Mouse (Mus musculus): Measurements from ENCODE around the gene Slit1.

DNA sequence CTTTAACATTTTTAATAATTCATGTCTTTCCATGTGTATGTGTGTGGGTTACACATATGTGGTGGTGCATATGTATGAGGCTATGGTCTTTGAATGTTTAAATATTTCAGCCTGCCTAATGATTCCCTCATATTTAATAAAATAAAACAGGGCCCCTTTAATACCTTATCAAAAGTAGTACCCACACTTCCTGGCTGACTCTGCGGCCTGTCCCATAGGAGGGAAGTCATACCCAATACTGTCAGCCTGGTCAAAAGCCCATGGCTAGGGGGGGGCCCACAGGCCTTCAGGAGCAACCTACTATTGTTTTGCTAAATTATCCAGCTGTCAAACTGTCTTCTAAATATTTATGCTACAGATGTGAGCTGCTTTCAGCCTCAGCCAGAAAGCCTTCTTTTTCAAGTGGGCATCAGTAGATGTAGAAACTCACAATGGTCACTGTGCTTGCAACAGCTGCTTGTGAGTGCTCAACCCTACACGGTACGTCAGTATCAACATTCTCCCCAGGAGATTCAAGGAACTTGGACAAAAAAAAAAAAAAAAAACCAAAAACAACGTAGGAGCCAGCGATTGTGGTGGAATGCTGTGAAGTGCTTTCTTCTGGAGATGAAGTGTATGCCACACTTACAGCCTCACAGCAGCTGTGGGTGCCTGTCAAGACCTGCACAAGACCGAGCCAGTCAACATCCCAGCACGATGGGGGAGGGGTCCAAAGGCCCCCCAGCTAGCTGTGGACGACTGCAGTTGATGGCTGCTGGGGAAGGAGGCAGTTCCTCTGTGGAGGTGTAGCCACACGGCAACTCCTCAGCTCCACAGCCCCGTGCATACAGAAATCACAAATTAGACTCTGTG, 45.9 kb upstream of the Slit1 start:
- no peak for TF ChIP-seq CTCF (IDR thresholded peaks at IDR 0.05)
- no peak for TF ChIP-seq EP300 (IDR thresholded peaks at IDR 0.05)

Measured in lung, postnatal 0 days (tissue).